Mouse (Mus musculus): ENCODE results near the gene Lgsn. TPM values are rescaled to one million over a fixed set of nuclear protein-coding genes. Genes with fewer than 3 reads are reported as not detected.

The Lgsn gene
- polyA plus RNA-seq (2017; shearing (Covaris generic)): not detected

GRCm38 (mm10) chr1:31176101-31176500 is at the start of gene Lgsn:
Gene Lgsn, plus strand, starts transcription at chr1:31176401.

GRCm38 (mm10) chr1:31222564-31222963 is 46.4 kb downstream of the Lgsn start, which contains the start of the genes 4931428L18Rik and Pih1d3:
Gene 4931428L18Rik, minus strand, starts transcription at chr1:31222684.
Gene Pih1d3, plus strand, starts transcription at chr1:31222838.

Other genes with a start within 250 kb of the Lgsn start
- not detected for gene AC153137.1, start 198.4 kb upstream of the Lgsn start, polyA plus RNA-seq (2017; shearing (Covaris generic))
- not detected for gene 4931428L18Rik, start 46.3 kb downstream of the Lgsn start, polyA plus RNA-seq (2017; shearing (Covaris generic))
- not detected for gene Pih1d3, start 46.4 kb downstream of the Lgsn start, polyA plus RNA-seq (2017; shearing (Covaris generic))

Data from effector memory CD4-positive, alpha-beta T cell, adult 5 months (primary cell).